Mouse (Mus musculus) heart, adult 2 months (tissue): ENCODE measurements at regions not wholly inside any gene's neighbourhood (a gene's known extent, or its start where the extent isn't known, plus 50 kb on each side); places are given as distances from the start of the nearest gene placed in this dataset.
A peak's percentile ranks its signal among the peaks of the same experiment; 100 is the strongest.

Experiments used
- DNase-seq, 2 experiments: peaks; one replicate each; pipeline ENCODE4 v3.0.0; 2021
- H3K27ac ChIP-seq: fragments of 200-600 bp; 2 replicates; pipeline ENCODE4 v1.8.1; 2022
- H3K27me3 ChIP-seq: fragments of 200-500 bp; 2 replicates; pipeline ENCODE4 v1.6.1; 2012; ENCODE audit warnings: mild to moderate bottlenecking, low read length, inconsistent platforms, mixed read lengths; ENCODE audit not compliant: control insufficient read depth, insufficient read depth
- H3K36me3 ChIP-seq: fragments of 200-500 bp; 2 replicates; pipeline ENCODE4 v1.6.1; 2012; ENCODE audit warnings: low read length, inconsistent platforms; ENCODE audit not compliant: control insufficient read depth, insufficient read depth
- H3K4me1 ChIP-seq: fragments of 200-500 bp; 2 replicates; pipeline ENCODE4 v1.6.1; 2011; ENCODE audit warnings: low read length; ENCODE audit not compliant: control insufficient read depth, insufficient read depth
- H3K4me3 ChIP-seq: fragments of 200-600 bp; 2 replicates; pipeline ENCODE4 v1.8.1; 2022
- H3K79me2 ChIP-seq: fragments of 200-500 bp; replicated peaks from 2 replicates; pipeline ENCODE4 v1.6.1; 2012; ENCODE audit warnings: mild to moderate bottlenecking, inconsistent platforms, low read length, moderate library complexity, mixed read lengths; ENCODE audit not compliant: control insufficient read depth, insufficient read depth
- H3K9ac ChIP-seq: fragments of 200-500 bp; 2 replicates; pipeline ENCODE4 v1.6.1; 2012; ENCODE audit warnings: low read depth, mild to moderate bottlenecking, control low read depth, inconsistent platforms, low read length, mixed read lengths
- CTCF ChIP-seq: fragments of 200-600 bp; IDR thresholded peaks from 2 replicates; pipeline ENCODE4 v1.8.1; 2022; ENCODE audit warnings: antibody characterized with exemption, mild to moderate bottlenecking, moderate library complexity
- EP300 ChIP-seq: fragments of 200-500 bp; IDR thresholded peaks from 2 replicates; pipeline ENCODE4 v1.6.1; 2011; ENCODE audit warnings: low read depth, low read length, control low read depth; ENCODE audit not compliant: insufficient read depth
- POLR2A ChIP-seq: fragments of 200-500 bp; IDR thresholded peaks from 2 replicates; pipeline ENCODE4 v1.6.1; 2011; ENCODE audit warnings: mild to moderate bottlenecking, low read depth, low read length, control low read depth; ENCODE audit not compliant: insufficient read depth
- WGBS: fragments of 180-500 bp; shearing (Covaris S2); methylation state at CpG from one replicate; pipeline ENCODE4 v1.1.7; 2018; 5-methylcytosine and 5-hydroxymethylcytosine counted together
- intact Hi-C: fragments of 180-260 bp; cut with DNase I; formaldehyde crosslinking; loops from one replicate; pipeline ENCODE4 v1.15.1; 2025

DNA sequence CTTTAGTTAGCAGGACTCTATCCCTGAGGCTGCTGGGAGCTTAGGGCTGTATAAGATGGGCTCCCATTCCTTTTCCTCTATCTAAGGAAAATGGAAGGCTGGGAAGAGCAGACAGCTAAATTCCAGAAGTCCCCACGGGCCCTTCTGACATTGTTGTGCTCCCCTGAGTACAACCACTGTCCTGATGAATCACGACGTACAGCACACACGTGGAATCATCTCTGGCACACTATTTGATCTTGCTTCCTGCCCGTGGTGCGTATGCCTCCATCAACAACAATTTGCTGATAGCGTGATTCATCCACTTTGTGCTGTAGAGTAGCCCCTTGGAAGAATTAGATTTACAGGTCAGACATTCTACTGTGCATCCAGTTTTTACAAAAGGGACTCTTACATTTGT is 378.2 kb downstream of the Setd4 start:
- TF ChIP-seq EP300: no peak
- no peak for TF ChIP-seq POLR2A
- TF ChIP-seq CTCF: no peak
- Histone ChIP-seq H3K79me2 (no peaks in the 10 kb centered on the region), H3K27me3 (0 out of 2 replicates have a peak, but pooled peaks cover 2% of the 10 kb centered on the region), H3K4me1 (no peaks in the 10 kb centered on the region), H3K4me3 (no peak overlapping the region), H3K27ac (no peak overlapping the region), H3K36me3 (no peaks in the 10 kb centered on the region), H3K9ac (no peak overlapping the region)
- DNase-seq: no peak
- intact Hi-C loops: no loop called here
- 59% methylated on average over 7 of the region's 7 CpGs for WGBS

DNA sequence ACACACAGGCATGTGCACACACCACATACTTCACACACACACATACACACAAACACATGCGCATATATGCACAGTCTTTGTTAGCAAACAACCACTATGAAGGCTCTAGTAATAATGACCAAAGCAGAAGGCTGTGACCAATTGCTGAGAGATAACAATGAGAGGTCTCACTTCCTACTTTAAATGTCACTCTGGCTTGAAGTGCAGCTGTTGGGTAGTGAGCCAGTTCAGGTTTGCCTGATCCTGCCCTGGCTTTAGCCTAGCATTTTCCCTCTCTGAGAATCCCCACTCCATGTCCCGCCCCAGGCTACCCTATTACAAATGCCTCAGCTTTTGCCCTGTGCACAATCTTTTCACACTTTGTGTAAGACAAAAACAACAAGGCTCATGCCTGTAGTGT is 378.7 kb downstream of the Setd4 start:
- no peak for DNase-seq
- Histone ChIP-seq H3K4me1 (no peaks in the 10 kb centered on the region), H3K36me3 (no peaks in the 10 kb centered on the region), H3K4me3 (no peak overlapping the region), H3K9ac (no peak overlapping the region), H3K27ac (no peak overlapping the region), H3K79me2 (no peaks in the 10 kb centered on the region), H3K27me3 (0 out of 2 replicates have a peak, but pooled peaks cover 2% of the 10 kb centered on the region)
- WGBS: 86% methylated on average over 2 of the region's 2 CpGs
- TF ChIP-seq POLR2A (no peak), CTCF (no peak), EP300 (no peak)
- intact Hi-C loops: no loop called here

- 68% methylated on average over 9 of the region's 9 CpGs for WGBS
- no peaks in the 10 kb centered on the region for H3K79me2 ChIP-seq
- no peak overlapping the region for H3K4me3 ChIP-seq
- H3K27ac ChIP-seq: no peak overlapping the region
- H3K9ac ChIP-seq: no peak overlapping the region
- H3K4me1 ChIP-seq: no peaks in the 10 kb centered on the region
- intact Hi-C loops: no loop called here
- TF ChIP-seq CTCF (no peak), EP300 (no peak), POLR2A (no peak)
- no peaks in the 10 kb centered on the region for H3K36me3 ChIP-seq
- H3K27me3 ChIP-seq: no peaks in the 10 kb centered on the region
- DNase-seq: no peak
These were observed 384.1 kb downstream of the Setd4 start for GRCm38 (mm10) chr16:93219731-93220130.

DNA sequence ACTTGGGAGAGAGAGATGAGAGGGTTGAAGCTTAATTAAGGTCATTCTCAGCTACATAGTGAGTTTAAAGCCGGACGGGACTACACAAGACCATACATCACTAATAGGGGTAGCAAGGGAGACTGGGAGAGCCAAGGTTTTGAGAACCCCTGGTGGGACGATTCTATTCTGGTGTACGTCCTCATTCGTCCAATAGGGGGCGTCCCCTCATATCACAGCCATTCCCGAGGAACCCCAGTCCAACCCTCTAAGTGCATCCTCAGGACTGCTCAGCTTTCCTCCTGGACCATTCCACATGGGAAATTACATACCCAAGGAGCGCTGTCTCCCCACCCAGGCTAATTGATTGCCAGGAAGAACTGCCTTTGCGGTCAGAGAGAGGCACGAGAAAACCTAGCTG is 385.5 kb downstream of the Setd4 start:
- no peaks in the 10 kb centered on the region for H3K79me2 ChIP-seq
- no peak for DNase-seq
- no peaks in the 10 kb centered on the region for H3K27me3 ChIP-seq
- no peak overlapping the region for H3K9ac ChIP-seq
- TF ChIP-seq CTCF (0 out of 2 replicates have a peak, but pooled peaks have one; percentile 9), EP300 (no peak)
- no peaks in the 10 kb centered on the region for H3K36me3 ChIP-seq
- intact Hi-C loops: no loop called here
- H3K27ac ChIP-seq: no peak overlapping the region
- no peaks in the 10 kb centered on the region for H3K4me1 ChIP-seq
- no peak overlapping the region for H3K4me3 ChIP-seq
- 66% methylated on average over 10 of the region's 10 CpGs for WGBS

- H3K4me1 ChIP-seq: no peaks in the 10 kb centered on the region
- H3K27ac ChIP-seq: no peak overlapping the region
- TF ChIP-seq EP300 (no peak), POLR2A (no peak), CTCF (no peak)
- no peaks in the 10 kb centered on the region for H3K79me2 ChIP-seq
- intact Hi-C loops: no loop called here
- WGBS: 37% methylated on average over 12 of the region's 12 CpGs
- no peak overlapping the region for H3K4me3 ChIP-seq
- no peak for DNase-seq
- no peaks in the 10 kb centered on the region for H3K27me3 ChIP-seq
- no peak overlapping the region for H3K9ac ChIP-seq
- no peaks in the 10 kb centered on the region for H3K36me3 ChIP-seq
These were observed 386.1 kb downstream of the Setd4 start for GRCm38 (mm10) chr16:93217600-93218226.

DNA sequence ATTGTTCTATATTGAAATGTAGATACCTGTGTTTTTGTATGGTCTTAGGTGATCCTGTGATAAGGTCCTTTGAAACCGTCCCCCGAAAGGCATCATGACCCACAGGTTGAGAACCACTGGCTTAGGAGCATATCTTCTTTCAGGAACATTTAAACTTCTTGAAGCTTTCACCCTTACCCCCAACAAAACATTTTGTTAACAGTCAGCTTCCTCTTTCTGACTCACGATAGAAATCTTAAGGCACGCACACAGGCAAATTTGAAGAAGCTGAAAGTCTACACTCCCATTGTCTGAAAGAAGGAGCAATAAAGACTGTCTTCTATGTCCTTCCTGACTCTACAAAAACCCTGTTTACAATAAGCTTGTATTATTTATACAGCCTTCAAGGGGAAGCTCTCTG is 388.2 kb downstream of the Setd4 start:
- 72% methylated on average over 4 of the region's 4 CpGs for WGBS
- H3K79me2 ChIP-seq: no peaks in the 10 kb centered on the region
- H3K27ac ChIP-seq: no peak overlapping the region
- H3K4me1 ChIP-seq: no peaks in the 10 kb centered on the region
- intact Hi-C loops: no loop called here
- H3K27me3 ChIP-seq: peaks cover 1% of the 10 kb centered on the region; the same call in 1 of the 2 replicates
- no peak overlapping the region for H3K4me3 ChIP-seq
- no peak for DNase-seq
- no peak overlapping the region for H3K9ac ChIP-seq
- no peaks in the 10 kb centered on the region for H3K36me3 ChIP-seq
- TF ChIP-seq EP300 (no peak), CTCF (no peak), POLR2A (no peak)
